Mouse (Mus musculus) heart, postnatal 10 days (tissue): Measurements from ENCODE around the gene Nosip. TPM values are rescaled to one million over a fixed set of nuclear protein-coding genes. Genes with fewer than 3 reads are reported as not detected.
A peak's percentile ranks its signal among the peaks of the same experiment; 100 is the strongest.

Experiments
- DNase-seq, 2 experiments: peaks; one replicate each; pipeline ENCODE4 v3.0.0; 2021
- intact Hi-C: fragments of 180-260 bp; cut with DNase I; formaldehyde crosslinking; loops from one replicate; pipeline ENCODE4 v1.15.1; 2025
- total RNA-seq, 2 experiments: library from RNA; stranded (reverse); gene quantifications; 2 replicates each; pipeline ENCODE4 v1.2.3; 2021

Gene Nosip
- total RNA-seq, 2 experiments from 2014 or later = 33.9 to 35.9 TPM

DNA sequence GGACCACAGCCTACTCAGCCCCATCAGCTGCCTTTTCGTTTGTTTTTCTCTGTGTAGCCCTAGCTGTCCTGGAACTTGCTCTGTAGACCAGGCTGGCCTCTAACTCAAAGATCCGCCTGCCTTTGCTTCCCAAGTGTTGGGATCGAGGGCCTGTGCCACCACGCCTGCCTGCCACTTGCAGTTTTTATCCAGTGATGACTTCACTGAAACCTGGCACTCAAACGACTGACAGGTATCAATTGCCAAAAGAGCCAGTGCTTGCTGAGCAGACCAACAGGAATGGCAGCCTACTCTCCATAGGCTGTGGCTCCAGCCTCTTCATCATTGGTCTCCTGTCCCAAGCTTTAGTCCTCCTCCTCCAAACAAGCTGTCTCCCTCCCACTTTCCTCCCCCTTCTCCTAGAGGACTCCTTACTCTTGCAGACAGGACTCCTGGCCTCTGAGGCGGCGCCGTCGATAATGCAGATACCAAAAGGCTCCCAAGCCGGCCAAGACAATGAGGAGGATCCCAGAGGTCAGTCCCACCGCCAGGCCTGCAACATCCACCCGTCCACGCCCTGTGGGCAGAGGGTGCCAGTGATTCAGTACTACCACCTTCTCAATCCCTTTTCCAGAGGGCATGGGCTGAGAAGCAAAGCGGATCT, 5.8 kb upstream of the Nosip start:
- no peak for DNase-seq
- intact Hi-C loops = no loop called here

DNA sequence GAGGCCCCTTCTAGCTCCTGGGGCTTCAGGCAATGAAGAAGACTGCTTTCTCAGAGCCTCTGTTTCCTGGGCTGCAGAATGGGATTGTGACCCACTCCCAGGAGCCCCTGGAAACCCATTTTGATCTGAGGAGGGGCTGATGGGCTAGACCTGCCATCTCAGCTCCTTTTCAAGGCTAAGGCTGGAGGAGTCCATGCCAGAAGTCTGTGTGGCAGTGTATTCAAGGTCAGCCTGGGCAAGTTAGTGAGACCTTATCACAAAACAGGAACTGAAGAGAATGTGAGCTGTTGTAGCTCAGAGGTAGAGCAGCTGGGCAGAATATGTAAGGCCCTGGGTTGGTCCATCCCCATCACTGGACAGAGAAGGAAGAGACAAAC, 5.3 kb upstream of the Nosip start:
- intact Hi-C loops = no loop called here
- no peak for DNase-seq

DNA sequence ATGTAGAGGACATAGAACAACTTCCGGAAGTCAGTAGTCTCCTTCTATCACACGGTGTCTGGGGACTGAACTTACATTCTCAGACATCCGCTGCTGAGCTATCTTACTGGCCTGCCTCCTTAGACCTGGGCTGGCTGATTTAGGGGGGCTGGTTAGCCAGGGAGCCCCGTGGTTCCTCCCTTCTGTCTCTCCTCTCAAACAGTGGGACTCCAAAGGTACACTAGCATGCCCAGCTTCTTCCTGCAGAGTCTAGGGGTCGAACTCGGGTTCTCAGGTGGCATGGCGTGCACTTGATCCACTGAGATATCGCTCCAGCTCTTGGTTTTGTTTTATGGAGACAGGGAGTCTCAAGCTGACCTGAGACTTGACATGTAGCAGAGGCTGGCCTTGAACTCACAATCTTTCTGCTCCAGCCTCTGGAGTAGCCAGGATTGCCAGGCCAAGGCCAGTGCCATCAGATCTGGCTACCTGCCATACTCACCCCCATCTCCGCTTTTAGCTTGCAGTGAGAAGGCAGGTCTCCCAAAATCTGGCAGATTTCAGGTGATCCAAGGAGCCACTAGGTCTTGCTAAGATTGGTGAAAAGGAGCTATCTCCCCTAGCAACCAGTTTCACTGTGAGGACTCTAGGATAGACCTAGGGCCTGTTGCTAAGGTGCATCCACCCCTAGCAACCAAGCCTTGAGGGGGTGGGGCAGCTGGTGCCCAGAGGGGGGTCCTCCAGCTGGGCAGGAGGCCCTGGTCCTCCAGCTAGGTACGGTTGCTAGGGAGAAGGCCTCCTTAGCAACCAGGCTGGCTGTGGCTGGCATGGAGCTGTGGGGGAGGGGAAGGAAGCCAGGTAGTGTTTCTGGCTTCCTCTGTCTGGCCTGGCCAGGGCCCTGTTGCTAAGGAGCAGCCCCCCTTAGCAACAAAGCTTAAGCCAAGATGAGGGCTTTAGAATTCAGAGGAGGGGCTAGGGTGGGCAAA, 3.3 kb upstream of the Nosip start:
- no peak for DNase-seq
- intact Hi-C loops = no loop called here

DNA sequence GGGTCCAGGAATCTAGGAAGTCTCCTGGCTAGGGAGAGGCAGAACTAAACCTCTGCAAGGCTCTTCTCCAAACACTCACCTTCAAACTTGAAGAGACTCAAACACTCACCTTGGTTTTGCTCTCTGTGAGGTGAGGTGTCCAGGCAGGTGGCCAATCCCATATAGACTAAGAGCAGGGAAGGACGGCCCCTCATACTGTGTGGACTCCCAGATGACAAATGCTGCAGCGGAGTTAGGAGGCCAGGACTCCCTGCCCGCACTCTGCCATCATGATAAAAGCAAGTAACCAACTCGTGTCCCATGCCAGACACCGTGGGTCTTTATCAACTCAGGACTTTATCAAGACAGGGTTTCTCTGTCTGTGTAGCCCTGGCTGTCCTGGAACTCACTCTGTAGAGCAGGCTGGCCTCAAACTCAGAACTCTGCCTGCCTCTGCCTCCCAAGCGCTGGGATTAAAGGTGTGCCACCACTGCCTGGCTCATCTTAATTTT, 1.6 kb upstream of the Nosip start:
- intact Hi-C loops = no loop called here
- no peak for DNase-seq

DNA sequence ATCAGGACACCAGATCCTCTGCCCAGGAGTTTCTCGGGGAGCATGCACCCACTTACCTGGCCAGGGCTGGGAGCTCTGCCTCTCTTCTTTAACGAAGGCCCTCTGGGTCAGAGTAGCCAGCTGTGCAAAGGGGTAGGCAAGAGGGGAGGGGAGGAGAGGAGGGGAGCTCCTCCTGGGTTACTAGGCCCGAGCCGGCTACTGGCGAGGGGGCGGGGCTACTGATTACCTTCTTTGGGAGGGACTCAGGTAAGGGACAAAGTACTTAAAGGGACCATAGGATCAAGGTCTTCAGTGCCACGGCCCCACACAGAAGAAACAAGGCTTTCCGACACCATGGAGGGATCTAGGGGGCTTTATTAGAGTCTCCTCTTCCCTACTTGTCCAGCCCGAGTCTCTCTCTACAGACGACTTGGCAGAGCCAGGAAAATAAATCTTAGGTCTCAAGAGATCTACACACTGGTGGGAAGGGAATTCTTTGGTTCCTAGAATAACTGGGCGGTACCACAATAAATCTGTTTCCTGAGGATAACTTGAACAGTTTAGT, 625 bp upstream of the Nosip start:
- intact Hi-C loops = loop anchor here (2.0 kb wide), 1 partner anchor 41 kb away; no protein-coding TSS in a partner anchor
- peak in 1 of 2 experiments; percentile 35 for DNase-seq

DNA sequence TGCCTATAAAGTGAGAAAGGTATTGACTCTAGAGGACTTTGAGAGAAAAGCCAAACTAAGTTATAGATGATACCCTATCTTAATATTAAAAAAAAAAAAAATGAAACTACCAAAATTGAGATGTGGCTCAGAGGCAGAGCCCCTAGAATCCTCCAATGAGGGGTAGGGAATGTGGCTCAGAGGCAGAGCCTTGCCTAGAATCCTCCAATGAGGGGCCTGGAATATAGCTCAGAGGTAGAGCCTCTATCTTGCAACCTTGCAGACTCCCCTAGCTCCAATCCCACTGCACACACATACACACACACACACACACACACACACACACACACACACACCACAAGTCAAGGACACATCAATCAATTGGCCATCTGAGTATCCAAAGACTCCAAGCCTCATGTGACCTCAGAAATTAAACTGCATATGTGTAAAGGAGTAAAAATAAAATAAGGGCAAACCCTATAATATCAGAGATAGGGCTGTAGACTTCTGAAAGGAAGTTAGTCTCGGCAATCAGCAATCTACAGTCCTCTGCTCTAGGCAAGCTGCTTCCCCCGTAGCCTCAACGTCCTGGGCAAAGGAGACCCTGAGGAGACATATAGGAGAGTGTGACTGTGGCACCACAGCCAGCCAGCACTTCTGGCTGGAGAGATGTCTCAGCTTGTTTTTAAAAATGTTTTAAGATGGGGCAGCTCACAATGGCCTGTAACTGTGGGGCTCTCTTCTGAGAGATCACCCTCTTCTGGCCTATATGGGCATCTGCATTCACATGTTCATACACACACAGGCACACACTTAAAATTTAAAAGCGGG, 5.2 kb downstream of the Nosip start:
- intact Hi-C loops = no loop called here
- no peak for DNase-seq

DNA sequence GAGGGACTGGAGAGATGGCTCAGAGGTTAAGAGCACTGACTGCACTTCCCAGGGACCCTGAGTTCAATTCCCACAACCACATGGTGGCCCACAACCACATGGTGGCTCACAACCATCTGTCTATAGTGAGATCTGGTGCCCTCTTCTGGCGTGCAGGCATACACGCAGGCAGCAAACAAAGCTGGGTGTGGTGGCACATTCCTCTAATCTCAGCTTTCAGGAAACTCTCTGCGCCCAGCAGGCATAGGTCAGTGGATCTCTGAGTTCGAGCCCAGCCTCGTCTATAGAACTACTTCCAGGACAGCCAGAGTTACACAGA, 5.7 kb downstream of the Nosip start:
- peak; percentile 61 to 63 for DNase-seq
- intact Hi-C loops = loop anchor here (2.0 kb wide), 1 partner anchor 83 kb away; no protein-coding TSS in a partner anchor

DNA sequence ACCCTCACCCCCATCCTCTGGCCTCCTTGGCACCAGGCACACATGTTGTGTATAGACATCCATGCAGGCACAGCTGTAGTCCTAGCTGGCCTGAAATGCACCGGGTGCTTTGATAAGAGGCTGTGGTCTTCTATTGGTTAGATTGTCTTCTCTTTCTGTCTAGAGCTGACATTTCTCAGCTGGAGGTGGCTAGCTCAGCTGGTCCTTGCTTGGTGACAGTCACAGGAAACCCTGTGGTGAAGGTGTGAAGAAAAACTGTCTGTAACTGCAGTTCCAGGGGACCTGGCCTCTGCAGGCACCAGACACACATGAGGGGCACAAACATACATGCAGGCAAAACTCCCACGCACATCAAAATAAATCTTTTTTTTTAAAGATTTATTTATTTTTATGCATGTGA, 7.4 kb downstream of the Nosip start:
- intact Hi-C loops = loop anchor here (2.0 kb wide), 1 partner anchor 85 kb away; no protein-coding TSS in a partner anchor
- DNase-seq = peak in 1 of 2 experiments; percentile 22

DNA sequence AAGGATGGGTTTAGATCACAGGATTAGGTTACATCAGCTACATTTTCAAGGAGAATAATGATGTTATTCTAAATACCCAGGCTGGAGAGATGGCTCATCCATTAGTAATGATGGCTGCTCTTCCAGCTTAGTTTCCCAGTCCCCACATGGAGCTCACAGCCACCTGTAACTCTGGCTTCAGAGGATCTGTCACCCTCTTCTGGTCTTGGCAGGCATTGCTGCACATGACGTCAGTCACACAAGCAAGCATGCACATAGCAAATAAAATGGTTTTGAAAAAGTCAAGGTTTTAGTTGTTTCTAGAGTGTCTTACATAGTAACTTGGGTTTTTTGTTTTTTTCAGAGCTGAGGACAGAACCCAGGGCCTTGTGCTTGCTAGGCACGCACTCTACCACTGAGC, 10.0 kb downstream of the Nosip start:
- no peak for DNase-seq
- intact Hi-C loops = no loop called here

DNA sequence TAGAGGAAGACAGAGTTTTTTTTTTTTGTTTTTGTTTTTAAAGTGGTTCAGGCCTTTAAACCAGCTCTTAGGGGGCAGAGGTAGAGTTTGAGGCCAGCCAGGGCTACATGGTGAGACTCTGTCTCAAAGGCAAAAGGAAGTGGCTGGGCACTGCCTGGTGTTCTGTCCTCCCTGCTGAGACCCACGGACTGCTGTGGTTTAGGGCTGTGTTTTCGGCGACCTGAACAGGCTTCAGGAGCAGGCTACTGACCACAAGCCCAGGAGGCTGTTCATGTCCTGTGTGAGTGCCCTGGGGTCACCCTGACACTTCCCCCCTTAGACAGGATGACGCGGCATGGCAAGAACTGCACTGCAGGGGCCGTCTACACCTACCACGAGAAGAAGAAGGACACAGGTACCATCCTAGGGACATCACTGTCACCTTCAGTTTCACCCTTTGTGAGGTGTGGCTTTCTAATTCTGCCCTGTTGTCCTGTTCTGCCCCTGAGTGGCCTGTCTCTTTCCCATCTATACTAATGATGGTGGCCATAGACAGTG, 11.0 kb downstream of the Nosip start:
- intact Hi-C loops = no loop called here
- no peak for DNase-seq

DNA sequence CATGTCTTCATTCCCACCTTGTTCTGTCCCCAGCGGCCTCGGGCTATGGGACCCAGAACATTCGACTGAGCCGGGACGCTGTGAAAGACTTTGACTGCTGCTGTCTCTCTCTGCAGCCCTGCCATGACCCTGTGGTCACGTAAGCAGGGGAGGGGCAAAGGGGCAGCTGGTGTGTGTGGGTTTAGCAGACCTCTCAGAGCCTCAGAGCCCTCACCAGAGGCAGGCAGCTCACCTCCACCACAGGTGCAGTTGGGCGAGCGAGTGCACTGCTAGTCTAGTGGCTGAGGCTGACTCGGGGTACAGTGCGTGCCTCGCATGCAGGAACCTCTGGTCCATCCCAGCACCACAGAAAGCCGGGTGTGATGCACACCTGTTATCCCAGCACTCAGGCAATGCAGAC, 11.7 kb downstream of the Nosip start:
- DNase-seq = no peak
- intact Hi-C loops = no loop called here

DNA sequence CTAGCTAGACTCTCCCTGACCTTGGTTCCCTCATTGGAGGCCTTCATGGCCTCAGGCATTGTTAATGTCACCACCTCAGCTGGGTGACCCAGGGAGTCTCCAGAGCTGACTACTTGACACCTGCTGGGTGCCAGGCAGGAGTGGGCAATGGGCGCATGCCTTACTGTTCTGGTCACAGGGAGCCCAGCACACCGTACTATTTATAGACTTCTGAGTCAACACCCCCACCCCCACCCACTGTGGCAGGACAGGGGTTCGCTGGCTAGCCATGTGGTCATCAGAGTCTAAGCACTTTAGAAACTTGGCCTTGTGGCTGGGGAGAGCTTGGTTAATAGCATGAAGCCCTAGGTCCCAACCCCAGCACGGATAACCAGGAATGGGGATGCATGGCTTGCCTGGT, 13.2 kb downstream of the Nosip start:
- peak; percentile 62 to 69 for DNase-seq
- intact Hi-C loops = no loop called here

DNA sequence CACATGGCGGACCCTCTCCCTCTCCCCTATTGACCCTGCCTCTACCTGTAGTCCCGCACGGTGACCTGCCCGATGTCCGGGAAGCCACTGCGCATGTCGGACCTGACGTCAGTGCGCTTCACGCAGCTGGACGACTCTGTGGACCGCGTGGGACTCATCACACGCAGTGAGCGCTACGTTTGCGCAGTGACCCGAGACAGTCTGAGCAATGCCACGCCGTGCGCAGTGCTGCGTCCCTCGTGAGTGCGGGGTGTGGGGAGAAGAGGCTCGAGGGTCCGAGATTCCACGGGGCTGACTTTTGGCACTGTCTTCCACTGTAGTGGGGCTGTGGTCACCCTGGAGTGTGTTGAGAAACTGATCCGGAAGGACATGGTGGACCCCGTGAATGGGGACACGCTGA, 14.3 kb downstream of the Nosip start:
- intact Hi-C loops = no loop called here
- DNase-seq = no peak

DNA sequence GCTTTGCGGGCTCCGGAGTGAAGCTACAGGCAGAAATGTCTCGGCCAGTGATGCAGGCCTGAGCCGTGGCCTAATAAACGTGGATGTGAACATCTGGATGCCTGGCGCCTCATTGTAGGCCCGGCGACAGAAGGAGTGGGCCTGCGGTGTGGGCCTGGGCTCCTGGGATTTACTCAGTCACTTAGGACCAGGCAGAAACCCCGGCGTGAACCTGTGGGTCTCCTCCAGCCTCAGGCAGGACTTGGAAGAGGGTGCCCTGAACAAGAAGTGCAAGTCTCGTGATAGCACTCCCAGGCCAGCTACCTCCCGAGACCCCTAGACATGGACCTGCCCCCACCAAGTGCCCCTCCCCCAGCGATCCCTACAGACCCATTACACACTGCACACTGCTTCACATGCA, 15.1 kb downstream of the Nosip start:
- DNase-seq = no peak
- intact Hi-C loops = no loop called here

DNA sequence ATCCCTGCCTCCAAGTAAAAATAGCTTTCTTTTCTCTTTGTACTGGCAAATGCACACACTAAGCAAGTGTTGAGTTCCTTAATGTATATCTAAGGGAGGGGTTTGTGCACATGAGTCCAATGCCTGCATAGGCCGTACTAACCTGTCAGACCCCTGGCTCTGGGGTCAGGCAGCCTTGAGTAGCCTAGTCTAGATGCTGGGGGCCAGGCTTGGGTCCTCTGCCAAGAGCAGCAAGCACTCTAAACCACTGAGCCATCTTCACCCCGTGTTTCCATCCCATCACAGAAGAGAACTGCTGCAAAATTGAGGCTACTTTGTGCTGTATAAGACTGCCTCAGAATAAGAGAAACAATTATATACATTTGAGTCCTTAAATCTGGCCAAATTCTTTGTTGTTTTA, 15.6 kb downstream of the Nosip start:
- DNase-seq = no peak
- intact Hi-C loops = loop anchor here (1.0 to 2.0 kb wide), 2 partner anchors 58 to 121 kb away; partner anchors contain the start of genes Flt3l and Gm45713

DNA sequence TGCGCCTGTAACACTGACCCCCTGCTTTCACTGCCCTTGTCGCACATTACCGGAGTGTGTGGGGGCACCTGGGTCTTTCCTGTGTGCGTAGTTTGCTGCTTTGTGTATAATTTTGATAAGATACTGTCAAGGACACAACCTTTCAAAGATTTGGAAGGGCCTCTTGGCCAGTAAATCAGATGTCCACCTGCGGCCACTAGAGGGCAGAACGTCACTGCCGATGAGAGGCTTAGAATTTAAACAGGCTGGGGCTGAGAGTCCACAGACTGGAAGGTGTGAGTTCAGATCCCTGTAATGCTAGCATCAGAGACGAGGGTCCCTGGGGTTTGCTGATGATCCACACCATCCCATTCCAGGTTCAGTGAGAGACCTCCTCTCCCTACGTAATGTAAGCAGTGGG, 16.3 kb downstream of the Nosip start:
- DNase-seq = peak; percentile 81 to 86
- intact Hi-C loops = loop anchor here (1.0 to 2.0 kb wide), 2 partner anchors 58 to 120 kb away; partner anchors contain the start of genes Flt3l and Gm45713

DNA sequence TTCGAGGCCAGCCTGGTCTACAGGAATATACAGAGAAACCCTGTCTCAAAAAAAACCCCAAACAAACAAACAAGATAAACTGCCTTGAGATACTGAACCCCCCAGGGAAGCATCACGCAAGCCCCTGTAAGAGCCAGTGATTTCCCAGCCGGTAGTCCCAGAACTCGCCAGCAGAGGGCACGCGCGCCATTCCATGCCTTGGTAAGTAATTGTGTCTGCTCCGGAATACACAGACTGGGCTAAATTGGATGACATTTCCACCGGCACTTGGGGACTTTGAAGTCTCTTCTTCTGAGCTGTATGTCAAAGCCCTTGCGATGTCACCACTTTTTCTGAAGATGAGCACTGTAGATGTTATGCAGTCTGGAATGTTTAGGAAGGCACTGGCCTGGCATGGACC, 17.6 kb downstream of the Nosip start:
- intact Hi-C loops = loop anchor here (2.0 to 5.0 kb wide), 3 partner anchors 42 to 217 kb away; partner anchors contain the start of gene Rps11
- DNase-seq = peak; percentile 93 to 96

DNA sequence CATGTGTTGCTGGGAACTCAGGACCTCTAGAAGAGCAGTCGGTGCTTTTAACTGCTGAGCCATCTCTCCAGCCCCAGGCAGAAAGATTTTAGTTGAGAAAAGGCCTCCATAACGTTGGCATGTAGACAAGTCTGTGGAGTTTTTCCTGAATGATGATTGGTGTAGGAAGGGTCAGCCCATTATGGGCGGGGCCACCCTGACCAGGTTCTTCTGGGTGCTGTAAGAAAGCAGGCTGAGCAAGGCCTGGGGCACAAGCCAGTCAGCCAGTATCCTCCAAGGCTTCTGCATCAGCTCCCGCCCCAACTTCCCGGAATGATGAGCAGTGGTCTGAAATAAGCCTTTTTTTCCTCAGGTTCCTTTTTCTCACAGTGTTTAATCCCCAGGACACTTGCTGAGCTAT, 18.8 kb downstream of the Nosip start:
- no peak for DNase-seq
- intact Hi-C loops = loop anchor here (5.0 kb wide), 2 partner anchors 41 to 216 kb away; partner anchors contain the start of gene Rps11

DNA sequence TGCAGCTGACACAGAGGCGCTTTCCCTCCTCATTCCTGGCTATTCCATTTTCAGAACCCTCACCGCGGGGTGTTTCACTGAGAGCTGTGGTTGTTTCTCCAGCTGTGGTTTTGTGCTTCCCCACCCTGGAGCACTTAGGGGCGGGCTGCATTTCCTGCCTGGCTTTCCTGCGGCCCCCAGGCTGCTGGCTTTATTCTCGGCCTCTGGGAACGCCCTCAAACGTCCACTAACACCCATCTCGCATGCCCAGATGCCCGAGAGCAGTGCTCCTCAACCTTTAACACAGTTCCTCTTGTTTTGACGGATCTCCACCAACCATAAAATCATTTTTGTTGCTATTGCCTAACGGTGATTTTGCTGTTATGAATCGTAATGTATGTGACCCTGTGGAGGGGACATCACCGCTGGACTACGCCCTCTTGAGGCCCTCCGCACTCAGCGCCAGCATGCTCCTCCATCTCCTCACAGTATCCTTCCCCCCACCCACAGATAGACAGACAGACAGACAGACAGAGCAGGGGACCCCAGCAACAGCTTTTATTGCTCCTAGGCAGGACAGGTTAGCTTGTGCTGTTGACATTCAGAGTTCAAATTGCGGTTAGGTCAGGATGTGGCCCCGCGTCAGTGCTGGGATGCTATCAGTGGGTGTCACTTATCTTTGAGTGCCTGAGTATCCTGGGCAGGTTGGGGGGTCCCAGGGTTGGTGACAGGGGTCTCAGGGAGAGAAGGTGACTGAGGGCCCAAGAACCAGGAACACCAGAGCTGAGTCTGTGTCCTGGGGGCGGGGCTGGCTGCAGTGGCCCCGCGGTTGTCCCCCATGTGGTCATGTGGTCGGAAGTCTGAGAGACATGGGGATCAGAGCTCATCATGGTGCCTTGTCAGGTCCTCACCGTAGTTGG, 20.4 kb downstream of the Nosip start:
- intact Hi-C loops = loop anchor here (5.0 kb wide), 2 partner anchors 40 to 215 kb away; partner anchors contain the start of gene Rps11
- DNase-seq = peak; percentile 65 to 68
